Mouse (Mus musculus) gastrocnemius, postnatal 10 days (tissue): ENCODE data around the gene Zp3r. TPM values are rescaled to one million over a fixed set of nuclear protein-coding genes. Genes with fewer than 3 reads are reported as not detected.
"Not testable (repeated sequence)": the region's sequence is repeated elsewhere in the genome, so short reads cannot be mapped to it uniquely, and the experiment has no call there.

Source experiments
- DNase-seq: peaks from one replicate; pipeline ENCODE4 v3.0.0; 2021; ENCODE audit warnings: mixed read lengths
- long read RNA-seq, 2 experiments: library from polyadenylated mRNA; stranded (forward); transcript quantifications; one replicate each; pipeline ENCODE4 v2.0.0; 2021
- total RNA-seq, 2 experiments: library from RNA; stranded (reverse); gene quantifications; 2 replicates each; pipeline ENCODE4 v1.2.3; 2021

The Zp3r gene
- total RNA-seq, result not detected
- long read RNA-seq, experiment 1, result 0 reads
- long read RNA-seq, experiment 2, result 0 reads

- DNase-seq, result no peak
Measured at GRCm38 (mm10) chr1:130629521-130629920, at the start of gene Zp3r. Zp3r (minus strand) TSS chr1:130629621.

- no peak for DNase-seq
Measured at GRCm38 (mm10) chr1:130678551-130678950, 49.1 kb upstream of the Zp3r start.

- not testable (repeated sequence) for DNase-seq
Measured at GRCm38 (mm10) chr1:130663576-130663975, 34.2 kb upstream of the Zp3r start.

DNA sequence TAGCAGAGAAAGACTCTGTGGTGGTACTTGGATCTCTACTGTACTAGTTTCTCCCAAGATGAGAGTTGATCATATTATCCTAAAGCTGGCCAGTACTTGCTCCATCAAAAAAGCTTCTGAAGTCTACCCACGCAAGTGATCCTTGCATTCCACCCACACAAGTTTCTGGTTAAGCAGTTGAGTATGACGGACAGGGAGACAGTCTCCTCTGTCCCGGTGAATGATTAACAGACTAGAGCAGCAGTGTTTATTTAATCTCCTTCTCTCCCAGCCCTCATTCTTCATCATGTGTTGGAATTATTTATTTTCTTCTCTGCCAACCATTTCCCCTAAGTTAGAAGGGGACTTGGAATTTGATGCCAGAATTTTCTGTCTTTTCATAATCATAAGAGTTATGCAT is 32.0 kb upstream of the Zp3r start, which contains the start of gene C4bp:
Gene C4bp (minus strand): TSS at position 179 of the 400 bp plus-strand sequence.
- DNase-seq, result no peak

- DNase-seq, result not testable (repeated sequence)
Measured at GRCm38 (mm10) chr1:130659641-130660040, 30.2 kb upstream of the Zp3r start.

DNA sequence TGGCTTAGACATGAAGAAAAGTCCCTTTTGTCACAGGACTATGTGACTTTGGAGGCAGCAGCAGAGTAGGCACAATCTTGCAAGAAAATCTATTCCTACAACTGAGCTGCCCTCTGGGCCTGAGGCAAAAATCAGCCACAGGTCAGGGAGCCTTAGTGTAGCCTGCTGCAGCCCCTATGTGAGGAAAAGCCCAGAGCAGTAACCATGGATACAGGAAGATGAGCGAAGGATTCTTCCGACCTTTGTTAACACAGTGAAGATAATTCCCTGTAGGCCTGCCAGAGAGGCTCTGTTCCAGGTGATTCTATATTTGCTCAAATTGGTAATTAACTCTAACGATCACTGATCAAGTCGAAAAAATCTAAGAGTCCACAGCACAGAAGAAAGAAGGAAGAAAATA is 14.7 kb upstream of the Zp3r start:
- DNase-seq, result no peak

DNA sequence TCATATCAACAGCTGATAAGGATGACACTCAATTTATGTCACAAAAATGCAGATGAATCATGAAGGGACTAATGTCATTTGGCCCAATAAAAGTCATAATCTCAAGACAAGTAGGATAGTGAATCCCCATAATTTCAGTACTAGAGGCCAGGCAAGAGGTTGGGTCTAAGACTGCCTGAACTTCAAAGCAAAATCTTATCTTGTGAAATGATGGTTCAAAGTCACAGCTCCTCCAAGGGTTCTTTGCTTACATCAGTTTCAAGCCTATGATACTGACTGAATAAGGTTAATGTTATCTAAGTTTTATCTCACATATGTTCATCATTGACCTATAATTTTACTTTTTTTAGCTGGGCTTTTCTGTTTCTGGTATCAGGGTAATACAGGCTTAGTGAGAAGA is 11.5 kb upstream of the Zp3r start:
- DNase-seq, result no peak

- DNase-seq, result peak; percentile 78
Measured at GRCm38 (mm10) chr1:130633761-130634410, 4.5 kb upstream of the Zp3r start.

- DNase-seq, result no peak
Measured at GRCm38 (mm10) chr1:130633316-130633715, 3.9 kb upstream of the Zp3r start.

DNA sequence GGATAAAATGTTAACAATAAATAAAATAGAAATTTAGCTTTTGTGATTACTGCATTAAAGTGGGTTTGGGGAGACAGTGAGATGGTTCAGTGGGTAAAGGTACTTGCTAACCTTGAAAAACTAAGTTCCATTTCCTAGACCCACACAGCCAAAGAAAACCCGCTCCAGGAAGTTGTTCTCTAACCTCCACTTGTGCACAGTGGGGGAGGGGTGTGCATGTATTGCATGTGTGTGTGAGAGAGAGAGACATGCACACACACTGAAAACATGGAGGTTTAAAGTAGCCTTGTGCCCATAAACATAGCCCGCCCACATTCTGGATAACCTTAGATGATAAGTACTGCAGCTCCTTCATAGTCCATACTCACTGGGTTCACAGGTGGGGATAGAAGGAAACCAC is 33.1 kb downstream of the Zp3r start:
- no peak for DNase-seq

DNA sequence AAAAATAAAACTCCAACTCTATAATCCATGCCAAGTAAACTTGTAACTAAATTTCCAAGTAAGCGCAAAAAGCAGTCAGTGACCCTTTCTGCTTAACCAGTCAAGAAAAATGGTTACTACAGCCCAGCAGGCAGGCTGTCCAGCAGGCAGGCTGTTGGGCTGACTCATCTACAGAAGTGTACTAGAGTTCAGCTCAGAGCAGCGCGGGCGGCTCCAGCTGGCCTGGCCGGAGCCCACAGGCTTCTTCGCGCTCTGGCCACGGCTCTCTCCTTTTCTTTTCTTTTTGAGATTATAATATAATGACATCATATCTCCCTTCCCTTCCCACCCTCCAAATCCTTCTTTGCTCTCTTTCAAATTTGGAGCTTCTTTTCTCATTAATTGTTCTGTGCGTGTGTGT is 40.8 kb downstream of the Zp3r start:
- DNase-seq, result peak; percentile 55

DNA sequence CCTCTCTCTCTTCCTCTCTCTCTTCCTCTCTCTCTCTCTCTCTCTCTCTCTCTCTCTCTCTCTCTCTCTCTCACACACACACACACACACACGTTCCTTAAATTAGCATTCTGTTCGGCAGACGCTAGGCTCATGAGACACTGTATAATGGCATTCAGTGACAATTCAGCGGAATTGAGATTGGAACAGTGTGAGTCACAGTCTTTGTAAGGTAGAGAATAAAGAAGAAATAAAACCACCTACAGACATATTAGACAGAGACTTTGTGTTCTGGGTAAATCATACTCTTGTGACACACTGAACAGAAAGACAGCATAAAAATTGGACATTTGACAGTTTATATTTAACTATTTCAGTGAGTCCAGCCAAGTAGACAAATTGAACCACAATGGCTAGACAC is 53.0 kb downstream of the Zp3r start:
- DNase-seq, result no peak

- DNase-seq, result peak; percentile 55
Measured at GRCm38 (mm10) chr1:130575962-130576361, 53.5 kb downstream of the Zp3r start.

- DNase-seq, result no peak
Measured at GRCm38 (mm10) chr1:130551407-130552249, 77.8 kb downstream of the Zp3r start.

GRCm38 (mm10) chr1:130550242-130551167 is 78.9 kb downstream of the Zp3r start:
- no peak for DNase-seq

- DNase-seq, result no peak
Measured at GRCm38 (mm10) chr1:130549698-130550097, 79.7 kb downstream of the Zp3r start.

- no peak for DNase-seq
Measured at GRCm38 (mm10) chr1:130549160-130549559, 80.3 kb downstream of the Zp3r start.

- DNase-seq, result peak; percentile 65
Measured at GRCm38 (mm10) chr1:130547674-130548429, 81.6 kb downstream of the Zp3r start.
